Mouse (Mus musculus): Measurements from ENCODE around the gene Izumo1.
"Not testable (repeated sequence)": the region's sequence is repeated elsewhere in the genome, so short reads cannot be mapped to it uniquely, and the experiment has no call there.

Gene Izumo1

DNA sequence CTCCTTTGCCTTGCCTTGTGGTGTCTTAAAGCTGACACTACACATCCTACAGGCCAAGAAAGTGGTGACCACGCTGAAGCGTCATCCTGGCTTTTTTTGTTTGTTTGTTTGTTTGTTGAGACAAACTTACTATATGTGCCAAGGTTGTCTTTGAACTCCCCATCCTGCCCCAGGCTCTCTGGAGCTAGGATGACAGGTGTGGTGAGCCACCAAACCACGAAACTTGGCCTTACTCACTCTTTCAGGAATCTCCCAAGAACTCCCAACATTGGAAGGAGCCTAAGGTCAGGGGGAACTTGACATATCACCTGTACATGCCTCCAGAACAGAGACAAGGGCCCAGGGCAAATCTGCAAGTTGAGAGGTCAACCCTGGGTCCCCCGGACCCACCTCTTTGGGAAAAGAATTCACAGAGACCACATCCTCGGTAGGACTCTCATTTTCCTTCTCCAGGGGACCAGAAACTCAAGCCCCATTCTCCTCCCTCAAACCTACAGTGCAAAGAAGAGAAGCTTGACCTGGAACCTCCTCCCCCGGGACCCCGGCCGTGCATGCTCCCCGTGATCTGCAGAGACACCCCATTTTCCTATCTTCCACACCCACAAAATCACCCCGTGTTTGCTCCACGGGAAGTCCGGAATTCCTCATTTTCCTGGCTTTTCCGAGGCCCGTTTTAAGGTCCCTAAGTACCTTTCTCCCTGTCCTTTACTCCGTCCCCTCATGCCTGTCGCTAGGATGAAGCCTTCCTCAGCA, 21.1 kb downstream of the Izumo1 start:
- DNase-seq (ENCODE audit: low read depth, low spot score): no peak

GRCm38 (mm10) chr7:45643441-45644178, 22.0 kb downstream of the Izumo1 start:
- peak; percentile 97 for DNase-seq (ENCODE audit: low read depth, low spot score)

- DNase-seq (ENCODE audit: low read depth, low spot score): no peak
These were observed 22.6 kb downstream of the Izumo1 start for GRCm38 (mm10) chr7:45644183-45644582.

DNA sequence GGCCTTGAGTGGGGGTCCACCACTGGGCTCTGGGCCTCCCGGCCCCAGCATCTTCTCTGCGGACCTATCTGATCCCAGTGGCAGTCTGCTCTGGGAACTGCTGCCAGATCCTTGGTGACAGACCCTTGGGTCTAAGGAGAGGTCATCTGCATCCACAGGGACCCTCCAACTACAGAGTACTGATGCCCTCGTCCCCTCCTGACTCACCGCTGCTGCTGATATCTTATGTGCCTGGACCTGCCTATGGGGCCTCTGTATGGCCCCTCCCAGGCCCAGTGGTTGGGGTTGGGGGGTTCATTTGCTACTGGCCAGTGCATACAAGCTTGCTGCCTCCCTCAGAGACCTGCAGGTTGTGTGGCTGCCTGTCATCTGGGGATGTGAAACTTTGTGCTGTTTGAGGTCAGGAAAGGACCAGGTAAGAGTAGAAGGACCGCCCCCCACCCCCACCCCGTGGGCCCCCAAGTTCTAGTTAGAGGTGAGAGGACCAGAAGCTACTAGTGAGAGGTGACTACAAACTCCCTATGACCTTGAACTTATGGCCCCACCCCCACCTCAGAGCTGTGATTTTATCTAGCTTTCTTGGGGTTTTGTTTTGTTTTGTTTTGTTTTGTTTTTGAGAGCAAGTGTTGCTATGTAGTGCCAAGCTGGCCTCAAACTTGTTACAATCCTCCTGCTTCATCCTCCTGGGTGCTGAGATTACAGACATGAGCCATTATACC, 23.4 kb downstream of the Izumo1 start:
- DNase-seq (ENCODE audit: low read depth, low spot score): no peak

GRCm38 (mm10) chr7:45645591-45645971, 24.0 kb downstream of the Izumo1 start:
- no peak for DNase-seq (ENCODE audit: low read depth, low spot score)

DNA sequence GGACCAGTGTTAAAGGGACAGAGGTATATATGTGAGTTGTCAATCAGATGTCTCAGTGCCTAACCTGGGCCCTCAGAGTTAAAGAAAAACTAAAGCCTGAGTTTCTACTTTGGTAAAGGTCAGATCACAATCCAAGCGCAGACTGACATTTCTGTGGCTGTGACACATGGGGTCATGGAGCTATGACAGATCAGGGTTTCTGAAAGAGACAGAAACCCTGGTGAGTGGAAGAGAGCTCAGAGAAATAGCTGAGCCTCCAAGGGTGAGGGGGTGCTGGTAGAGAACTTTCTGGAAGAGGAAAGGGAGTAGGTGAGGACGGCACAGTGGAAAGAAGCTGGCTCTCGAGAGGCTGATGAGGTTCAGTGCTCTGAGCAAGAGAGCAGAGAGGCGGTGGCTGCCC, 25.1 kb downstream of the Izumo1 start:
- DNase-seq (ENCODE audit: low read depth, low spot score): no peak

GRCm38 (mm10) chr7:45649351-45649750, 27.7 kb downstream of the Izumo1 start:
- no peak for DNase-seq (ENCODE audit: low read depth, low spot score)

DNA sequence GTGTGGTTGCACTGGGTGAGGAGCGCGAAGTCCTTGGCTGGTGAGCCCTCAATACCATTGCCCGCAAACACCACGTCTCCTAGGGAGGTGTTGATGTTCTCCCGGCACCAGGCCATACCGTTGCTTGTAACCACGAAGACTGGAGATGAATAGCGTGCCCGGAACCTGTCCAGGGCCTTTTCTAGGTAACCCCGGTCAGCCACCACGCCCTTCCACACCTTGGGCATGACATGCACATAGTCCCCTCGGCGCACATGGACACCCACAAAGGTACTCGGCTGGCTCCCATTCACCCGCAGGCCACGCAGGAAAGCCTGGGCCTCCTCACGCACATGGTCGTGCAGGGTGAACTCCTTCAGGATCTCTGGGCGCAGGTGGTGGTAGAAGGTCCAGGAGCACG, 28.9 kb downstream of the Izumo1 start:
- DNase-seq (ENCODE audit: low read depth, low spot score): not testable (repeated sequence)

GRCm38 (mm10) chr7:45654424-45655047, 32.9 kb downstream of the Izumo1 start:
- no peak for DNase-seq (ENCODE audit: low read depth, low spot score)

GRCm38 (mm10) chr7:45660746-45661478, 39.3 kb downstream of the Izumo1 start:
- no peak for DNase-seq (ENCODE audit: low read depth, low spot score)

DNA sequence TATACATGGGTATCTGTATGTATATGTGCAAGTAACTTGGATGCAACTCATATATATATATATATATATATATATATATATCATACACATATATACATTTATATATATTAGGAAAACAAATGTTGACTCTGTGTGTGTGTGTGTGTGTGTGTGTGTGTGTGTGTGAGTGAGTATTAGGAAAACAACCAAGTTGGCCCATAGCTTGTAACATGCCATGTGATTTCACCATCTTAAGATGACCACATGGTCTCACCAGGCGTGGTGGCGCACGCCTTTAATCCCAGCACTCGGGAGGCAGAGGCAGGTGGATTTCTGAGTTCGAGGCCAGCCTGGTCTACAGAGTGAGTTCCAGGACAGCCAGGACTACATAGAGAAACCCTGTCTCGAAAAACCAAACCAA, 40.1 kb downstream of the Izumo1 start:
- DNase-seq (ENCODE audit: low read depth, low spot score): not testable (repeated sequence)

DNA sequence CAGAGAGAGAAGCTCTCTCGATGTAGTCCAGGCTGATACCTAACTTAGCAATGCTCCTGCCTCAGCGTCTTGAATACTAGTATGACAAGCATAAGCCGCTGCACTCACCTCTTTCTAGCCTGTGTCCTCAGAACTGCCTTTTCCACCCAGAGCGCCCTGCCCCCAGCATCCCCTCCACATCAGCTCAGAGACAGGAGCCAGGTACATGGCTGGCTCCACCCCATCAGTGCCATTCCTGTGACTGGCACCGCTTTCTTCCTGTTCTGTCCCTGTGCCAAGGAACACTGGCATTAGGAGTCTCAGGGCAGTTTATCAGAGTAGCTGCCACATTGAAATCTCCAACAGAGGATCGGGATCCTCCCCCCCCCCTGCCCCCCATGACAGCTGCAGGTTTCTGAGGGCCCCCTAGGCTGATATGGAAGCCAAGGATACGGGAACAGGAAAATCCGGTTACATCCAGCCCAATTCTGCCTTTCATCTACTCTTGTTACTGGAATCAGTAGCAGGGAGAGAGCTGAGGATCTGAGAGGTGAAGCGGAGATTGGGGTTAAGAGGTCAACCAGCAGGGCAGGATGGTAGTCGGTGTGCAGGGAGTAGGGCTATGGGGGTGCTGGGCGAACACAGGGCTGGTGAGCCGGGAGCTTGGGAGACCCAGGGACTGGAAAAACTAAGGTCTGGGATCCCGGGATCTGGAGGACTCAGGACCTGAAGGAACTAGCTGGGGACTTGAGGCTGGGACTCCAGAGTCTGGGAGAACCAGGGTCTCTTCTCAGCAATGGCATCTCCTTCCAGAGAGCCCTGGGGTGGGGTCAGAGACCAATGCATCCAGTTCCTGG, 43.9 kb downstream of the Izumo1 start:
- no peak for DNase-seq (ENCODE audit: low read depth, low spot score)

DNA sequence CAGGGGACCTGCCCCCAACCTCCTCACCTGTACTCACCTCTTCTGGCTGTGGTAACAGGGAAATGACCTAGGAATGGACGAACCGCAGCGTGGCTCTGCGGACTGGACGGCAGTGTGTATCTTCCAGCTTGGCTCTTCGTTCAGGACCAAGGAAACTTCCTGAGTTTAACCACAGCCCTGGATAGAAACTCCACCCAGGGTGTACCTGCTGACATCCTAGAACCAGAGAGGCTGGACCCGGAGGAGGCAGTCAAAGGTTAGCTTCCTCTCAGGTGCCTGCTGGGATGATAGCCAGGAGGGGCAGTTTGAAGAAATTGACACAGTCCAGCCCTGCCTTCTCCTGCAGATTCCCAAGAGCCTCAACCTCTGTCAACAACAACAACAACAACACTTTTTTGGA, 44.5 kb downstream of the Izumo1 start, which contains the start of gene Fut2:
Fut2 (minus strand) TSS at position 234 of the 400 bp plus-strand sequence.
- DNase-seq (ENCODE audit: low read depth, low spot score): no peak

DNA sequence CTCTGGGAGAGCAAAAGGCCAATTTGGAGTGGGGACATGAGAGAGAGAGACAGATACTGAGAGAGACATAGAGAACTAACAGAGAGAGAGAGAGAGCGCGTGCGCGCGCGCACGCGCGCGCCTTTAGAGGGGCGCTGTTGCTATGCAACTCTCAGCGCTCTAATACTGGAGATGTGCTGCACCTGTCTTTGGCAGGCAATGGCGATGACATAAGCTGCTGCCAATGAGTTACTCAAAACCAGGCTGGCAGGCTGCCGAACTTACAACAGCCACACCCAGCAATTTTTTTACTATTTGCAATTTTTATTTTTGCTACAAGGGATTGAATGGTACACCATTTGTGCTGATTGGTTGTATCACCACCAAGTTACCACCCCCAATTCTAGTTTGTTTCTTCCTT, 46.1 kb downstream of the Izumo1 start:
- no peak for DNase-seq (ENCODE audit: low read depth, low spot score)

GRCm38 (mm10) chr7:45668921-45669320, 47.3 kb downstream of the Izumo1 start:
- DNase-seq (ENCODE audit: low read depth, low spot score): peak; percentile 38

DNA sequence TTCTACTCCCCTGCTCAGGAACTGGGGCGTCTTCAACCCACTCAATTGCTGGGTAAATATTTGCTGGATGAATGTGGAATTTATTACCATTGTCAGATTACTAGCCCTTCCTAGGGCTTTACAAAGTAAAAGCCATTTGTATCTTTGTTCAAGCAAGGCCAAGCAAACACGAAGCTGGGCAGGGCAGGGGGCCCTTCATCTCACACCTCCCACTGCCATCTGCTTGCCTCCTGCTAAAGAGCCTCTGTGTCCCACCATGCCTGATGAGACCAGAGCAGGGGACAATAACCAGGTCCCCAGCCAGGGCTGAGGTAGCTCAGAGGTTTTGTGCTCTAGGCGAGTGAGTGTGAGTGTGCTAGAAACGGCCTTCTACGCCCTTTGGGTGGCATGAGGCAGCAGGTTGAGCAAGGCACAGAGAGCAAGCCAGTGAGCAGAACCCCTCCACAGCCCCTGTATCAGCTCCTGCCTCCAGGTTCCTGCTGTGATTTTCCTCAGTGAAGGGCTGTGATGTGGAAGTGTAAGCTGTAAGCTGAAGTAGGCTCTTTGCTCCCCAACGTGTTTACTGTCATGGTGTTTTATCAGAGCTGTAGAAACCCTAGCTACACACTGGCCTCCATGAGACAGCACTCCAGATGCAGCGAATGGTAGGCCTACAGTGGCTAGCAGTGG, 56.1 kb downstream of the Izumo1 start:
- DNase-seq (ENCODE audit: low read depth, low spot score): no peak

All from A20 (cell line).